Mouse (Mus musculus): ENCODE measurements at regions not wholly inside any gene's neighbourhood (a gene's known extent, or its start where the extent isn't known, plus 50 kb on each side); places are given as distances from the start of the nearest gene placed in this dataset.

- H3K4me3 ChIP-seq (ENCODE audit: low read depth, low read length), result no peak overlapping the region
- DNase-seq (ENCODE audit: low spot score, missing footprints), result no peak
- no peaks in the 10 kb centered on the region for H3K36me3 ChIP-seq (ENCODE audit: control insufficient read depth, insufficient read depth, low read length)
- H3K4me2 ChIP-seq, result no peak overlapping the region
- H3K9me3 ChIP-seq (ENCODE audit: control insufficient read depth, low read length), result no peaks in the 10 kb centered on the region
- no peak for ATAC-seq (ENCODE audit: low FRiP score)
- 87% methylated on average over 5 of the region's 5 CpGs for WGBS
- no peak overlapping the region for H3K27ac ChIP-seq (ENCODE audit: low read depth, low read length)
- H3K9ac ChIP-seq (ENCODE audit: low read length), result no peak overlapping the region
- H3K27me3 ChIP-seq (ENCODE audit: control insufficient read depth, insufficient read depth, low read length), result no peaks in the 10 kb centered on the region
- H3K4me1 ChIP-seq (ENCODE audit: control insufficient read depth, insufficient read depth, low read length), result no peaks in the 10 kb centered on the region
Observed at GRCm38 (mm10) chr3:21638886-21639285, 437.6 kb upstream of the Tbl1xr1 start.

GRCm38 (mm10) chr3:21639576-21639975, 436.9 kb upstream of the Tbl1xr1 start:
- ATAC-seq (ENCODE audit: low FRiP score) (no peak), DNase-seq (ENCODE audit: low spot score, missing footprints) (no peak)
- Histone ChIP-seq H3K9ac (ENCODE audit: low read length) (no peak overlapping the region), H3K27ac (ENCODE audit: low read depth, low read length) (no peak overlapping the region), H3K27me3 (ENCODE audit: control insufficient read depth, insufficient read depth, low read length) (no peaks in the 10 kb centered on the region), H3K4me2 (no peak overlapping the region), H3K9me3 (ENCODE audit: control insufficient read depth, low read length) (no peaks in the 10 kb centered on the region), H3K4me3 (ENCODE audit: low read depth, low read length) (no peak overlapping the region), H3K4me1 (ENCODE audit: control insufficient read depth, insufficient read depth, low read length) (no peaks in the 10 kb centered on the region), H3K36me3 (ENCODE audit: control insufficient read depth, insufficient read depth, low read length) (no peaks in the 10 kb centered on the region)
- WGBS, result 35% methylated on average over 5 of the region's 5 CpGs

GRCm38 (mm10) chr3:21644086-21644485, 432.4 kb upstream of the Tbl1xr1 start:
- Histone ChIP-seq H3K27ac (ENCODE audit: low read depth, low read length) (no peak overlapping the region), H3K27me3 (ENCODE audit: control insufficient read depth, insufficient read depth, low read length) (no peaks in the 10 kb centered on the region), H3K4me1 (ENCODE audit: control insufficient read depth, insufficient read depth, low read length) (no peaks in the 10 kb centered on the region), H3K4me2 (no peak overlapping the region), H3K4me3 (ENCODE audit: low read depth, low read length) (no peak overlapping the region), H3K9ac (ENCODE audit: low read length) (no peak overlapping the region), H3K36me3 (ENCODE audit: control insufficient read depth, insufficient read depth, low read length) (no peaks in the 10 kb centered on the region), H3K9me3 (ENCODE audit: control insufficient read depth, low read length) (no peaks in the 10 kb centered on the region)
- ATAC-seq (ENCODE audit: low FRiP score) (no peak), DNase-seq (ENCODE audit: low spot score, missing footprints) (no peak)
- 82% methylated on average over 2 of the region's 2 CpGs for WGBS

GRCm38 (mm10) chr3:21645268-21645667, 431.2 kb upstream of the Tbl1xr1 start:
- ATAC-seq (ENCODE audit: low FRiP score), result no peak
- H3K4me3 ChIP-seq (ENCODE audit: low read depth, low read length), result no peak overlapping the region
- no peak for DNase-seq (ENCODE audit: low spot score, missing footprints)
- no peak overlapping the region for H3K9ac ChIP-seq (ENCODE audit: low read length)
- H3K27me3 ChIP-seq (ENCODE audit: control insufficient read depth, insufficient read depth, low read length), result no peaks in the 10 kb centered on the region
- no peak overlapping the region for H3K4me2 ChIP-seq
- H3K9me3 ChIP-seq (ENCODE audit: control insufficient read depth, low read length), result no peaks in the 10 kb centered on the region
- no peaks in the 10 kb centered on the region for H3K36me3 ChIP-seq (ENCODE audit: control insufficient read depth, insufficient read depth, low read length)
- H3K27ac ChIP-seq (ENCODE audit: low read depth, low read length), result no peak overlapping the region
- no peaks in the 10 kb centered on the region for H3K4me1 ChIP-seq (ENCODE audit: control insufficient read depth, insufficient read depth, low read length)
- WGBS, result 78% methylated on average over 1 of the region's 1 CpGs

- Histone ChIP-seq H3K36me3 (ENCODE audit: control insufficient read depth, insufficient read depth, low read length) (no peaks in the 10 kb centered on the region), H3K9ac (ENCODE audit: low read length) (no peak overlapping the region), H3K4me3 (ENCODE audit: low read depth, low read length) (no peak overlapping the region), H3K27me3 (ENCODE audit: control insufficient read depth, insufficient read depth, low read length) (no peaks in the 10 kb centered on the region), H3K9me3 (ENCODE audit: control insufficient read depth, low read length) (no peaks in the 10 kb centered on the region), H3K4me2 (no peak overlapping the region), H3K4me1 (ENCODE audit: control insufficient read depth, insufficient read depth, low read length) (no peaks in the 10 kb centered on the region), H3K27ac (ENCODE audit: low read depth, low read length) (no peak overlapping the region)
- DNase-seq (ENCODE audit: low spot score, missing footprints) (no peak), ATAC-seq (ENCODE audit: low FRiP score) (no peak)
- 90% methylated on average over 8 of the region's 8 CpGs for WGBS
Observed at GRCm38 (mm10) chr3:21649885-21650469, 426.5 kb upstream of the Tbl1xr1 start.

GRCm38 (mm10) chr3:21655301-21655700, 421.2 kb upstream of the Tbl1xr1 start:
- ATAC-seq (ENCODE audit: low FRiP score), result no peak
- 89% methylated on average over 2 of the region's 2 CpGs for WGBS
- H3K4me3 ChIP-seq (ENCODE audit: low read depth, low read length), result no peak overlapping the region

GRCm38 (mm10) chr3:21667349-21668143, 408.9 kb upstream of the Tbl1xr1 start:
- no peak for ATAC-seq (ENCODE audit: low FRiP score)
- no peak overlapping the region for H3K27ac ChIP-seq (ENCODE audit: low read depth, low read length)
- 69% methylated on average over 5 of the region's 5 CpGs for WGBS

More at GRCm38 (mm10) chr3:21655301-21655700, 421.2 kb upstream of the Tbl1xr1 start:
- H3K4me2 ChIP-seq, result no peak overlapping the region
- H3K9me3 ChIP-seq (ENCODE audit: control insufficient read depth, low read length), result peaks cover 4% of the 10 kb centered on the region; the same call in 1 of the 2 replicates
- H3K9ac ChIP-seq (ENCODE audit: low read length), result no peak overlapping the region
- no peak for DNase-seq (ENCODE audit: low spot score, missing footprints)
- H3K36me3 ChIP-seq (ENCODE audit: control insufficient read depth, insufficient read depth, low read length), result no peaks in the 10 kb centered on the region
- H3K27me3 ChIP-seq (ENCODE audit: control insufficient read depth, insufficient read depth, low read length), result no peaks in the 10 kb centered on the region
- H3K27ac ChIP-seq (ENCODE audit: low read depth, low read length), result no peak overlapping the region
- no peaks in the 10 kb centered on the region for H3K4me1 ChIP-seq (ENCODE audit: control insufficient read depth, insufficient read depth, low read length)

GRCm38 (mm10) chr3:21671885-21672284, 404.6 kb upstream of the Tbl1xr1 start:
- no peaks in the 10 kb centered on the region for H3K27me3 ChIP-seq (ENCODE audit: control insufficient read depth, insufficient read depth, low read length)
- 77% methylated on average over 2 of the region's 2 CpGs for WGBS
- no peaks in the 10 kb centered on the region for H3K4me1 ChIP-seq (ENCODE audit: control insufficient read depth, insufficient read depth, low read length)
- H3K4me3 ChIP-seq (ENCODE audit: low read depth, low read length), result no peak overlapping the region
- H3K4me2 ChIP-seq, result no peak overlapping the region
- no peak overlapping the region for H3K27ac ChIP-seq (ENCODE audit: low read depth, low read length)
- no peak overlapping the region for H3K9ac ChIP-seq (ENCODE audit: low read length)
- ATAC-seq (ENCODE audit: low FRiP score), result no peak
- no peak for DNase-seq (ENCODE audit: low spot score, missing footprints)
- H3K36me3 ChIP-seq (ENCODE audit: control insufficient read depth, insufficient read depth, low read length), result no peaks in the 10 kb centered on the region
- H3K9me3 ChIP-seq (ENCODE audit: control insufficient read depth, low read length), result no peaks in the 10 kb centered on the region

More at GRCm38 (mm10) chr3:21667349-21668143, 408.9 kb upstream of the Tbl1xr1 start:
- H3K4me2 ChIP-seq, result no peak overlapping the region
- H3K9ac ChIP-seq (ENCODE audit: low read length), result no peak overlapping the region
- no peaks in the 10 kb centered on the region for H3K27me3 ChIP-seq (ENCODE audit: control insufficient read depth, insufficient read depth, low read length)
- H3K4me3 ChIP-seq (ENCODE audit: low read depth, low read length), result no peak overlapping the region
- DNase-seq (ENCODE audit: low spot score, missing footprints), result no peak
- no peaks in the 10 kb centered on the region for H3K36me3 ChIP-seq (ENCODE audit: control insufficient read depth, insufficient read depth, low read length)
- H3K4me1 ChIP-seq (ENCODE audit: control insufficient read depth, insufficient read depth, low read length), result no peaks in the 10 kb centered on the region
- no peaks in the 10 kb centered on the region for H3K9me3 ChIP-seq (ENCODE audit: control insufficient read depth, low read length)

- peak; percentile 88 for ATAC-seq (ENCODE audit: low FRiP score)
Observed at GRCm38 (mm10) chr3:21672492-21672891, 404.0 kb upstream of the Tbl1xr1 start.

More at GRCm38 (mm10) chr3:21672492-21672891, 404.0 kb upstream of the Tbl1xr1 start:
- Histone ChIP-seq H3K4me3 (ENCODE audit: low read depth, low read length) (no peak overlapping the region), H3K4me1 (ENCODE audit: control insufficient read depth, insufficient read depth, low read length) (no peaks in the 10 kb centered on the region), H3K36me3 (ENCODE audit: control insufficient read depth, insufficient read depth, low read length) (no peaks in the 10 kb centered on the region), H3K9ac (ENCODE audit: low read length) (no peak overlapping the region), H3K9me3 (ENCODE audit: control insufficient read depth, low read length) (no peaks in the 10 kb centered on the region), H3K4me2 (no peak overlapping the region), H3K27me3 (ENCODE audit: control insufficient read depth, insufficient read depth, low read length) (no peaks in the 10 kb centered on the region), H3K27ac (ENCODE audit: low read depth, low read length) (no peak overlapping the region)
- WGBS, result 28% methylated on average over 2 of the region's 2 CpGs
- no peak for DNase-seq (ENCODE audit: low spot score, missing footprints)
